Mouse (Mus musculus): ENCODE results near the gene Tspan4.

Tspan4 gene

GRCm38 (mm10) chr7:141475011-141475804, at the start of gene Tspan4, which contains the start of gene Polr2l:
Tspan4 (plus strand) TSS chr7:141475240.
Polr2l (minus strand) TSS chr7:141475132.
- peak; percentile 78 to 87 for DNase-seq (ENCODE audit: low spot score in 2 of 2)

DNA sequence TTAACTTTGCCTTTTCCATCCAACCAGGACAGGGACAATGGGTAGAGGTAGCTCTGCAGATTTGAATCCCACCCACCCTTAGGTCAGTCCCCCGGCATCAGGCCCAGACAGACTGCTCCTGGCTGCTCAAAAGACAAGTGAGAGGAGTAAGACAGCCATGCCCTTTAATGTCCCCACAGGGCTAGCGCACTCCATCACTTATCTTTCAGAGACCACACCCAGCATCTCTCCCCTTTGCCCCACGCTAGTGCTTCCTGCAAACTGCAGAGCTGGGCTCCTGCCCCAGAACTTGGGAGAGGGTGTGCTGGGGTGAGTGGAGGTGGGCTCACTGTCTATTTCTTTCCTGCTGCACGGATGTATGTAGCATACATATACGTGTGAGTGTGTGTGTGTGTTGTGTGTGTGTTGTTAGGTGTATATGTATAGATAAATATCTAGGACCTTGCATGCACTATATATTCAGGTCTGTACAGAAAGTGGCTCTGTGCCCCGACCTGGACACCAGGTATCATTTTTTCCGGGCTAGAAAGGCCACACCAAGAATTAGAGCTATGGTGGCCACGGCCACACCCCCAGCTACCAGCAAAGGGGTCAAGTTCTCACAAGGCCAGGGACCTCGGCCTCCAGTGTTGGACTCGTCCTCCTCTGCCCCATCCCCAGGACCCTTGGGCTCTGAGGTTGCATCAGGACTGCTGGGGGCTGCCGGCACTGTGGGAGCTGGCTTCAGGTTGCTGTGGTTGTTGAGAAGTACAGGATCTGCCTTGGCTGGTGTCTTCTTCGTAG, 47.9 kb upstream of the Tspan4 start:
- DNase-seq (ENCODE audit: low spot score in 2 of 2): no peak

GRCm38 (mm10) chr7:141428701-141429100, 46.3 kb upstream of the Tspan4 start:
- no peak for DNase-seq (ENCODE audit: low spot score in 2 of 2)

GRCm38 (mm10) chr7:141429310-141429709, 45.7 kb upstream of the Tspan4 start, which contains the start of gene Cend1:
Cend1 (minus strand) TSS chr7:141429491.
- DNase-seq (ENCODE audit: low spot score in 2 of 2): peak; percentile 92 to 93

- DNase-seq (ENCODE audit: low spot score in 2 of 2): no peak
Observed at GRCm38 (mm10) chr7:141429840-141430584, 45.0 kb upstream of the Tspan4 start.

- no peak for DNase-seq (ENCODE audit: low spot score in 2 of 2)
Observed at GRCm38 (mm10) chr7:141430585-141431240, 44.3 kb upstream of the Tspan4 start.

DNA sequence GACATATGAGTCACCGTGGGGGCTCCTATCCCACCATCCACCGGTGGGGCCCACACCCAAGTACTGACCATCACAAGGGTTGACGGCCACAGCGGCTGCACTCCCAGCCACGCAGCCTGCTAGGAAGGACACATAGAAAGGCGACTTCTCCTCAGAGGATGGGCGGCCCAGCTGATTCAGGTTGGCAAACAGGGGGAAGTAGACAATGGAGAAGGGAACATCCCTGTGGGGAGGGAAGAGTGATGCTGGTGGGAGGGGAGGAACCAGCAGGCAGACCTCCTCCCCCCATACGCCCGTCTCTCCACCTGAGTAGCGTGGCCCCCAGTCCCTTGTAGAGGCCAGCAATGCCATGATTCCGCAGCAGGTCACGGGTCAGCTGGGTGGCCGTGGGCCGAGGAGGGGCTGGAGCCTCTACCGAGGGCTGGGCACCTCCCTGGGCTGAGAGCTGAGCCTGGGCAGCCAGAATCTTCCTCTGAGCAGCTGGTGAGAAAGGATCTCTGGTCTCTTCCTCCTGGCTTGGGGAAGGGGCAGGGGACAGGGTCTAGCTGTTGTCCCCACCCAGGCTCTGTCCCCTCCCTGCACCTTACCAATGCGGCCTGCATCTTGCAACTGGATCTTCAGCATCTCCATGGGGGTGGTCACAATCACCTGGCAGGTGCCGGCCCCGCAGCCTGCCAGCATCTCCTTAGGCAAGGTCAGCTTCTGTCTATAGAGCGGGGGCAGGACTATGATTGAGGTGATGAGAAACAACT, 43.4 kb upstream of the Tspan4 start:
- no peak for DNase-seq (ENCODE audit: low spot score in 2 of 2)

DNA sequence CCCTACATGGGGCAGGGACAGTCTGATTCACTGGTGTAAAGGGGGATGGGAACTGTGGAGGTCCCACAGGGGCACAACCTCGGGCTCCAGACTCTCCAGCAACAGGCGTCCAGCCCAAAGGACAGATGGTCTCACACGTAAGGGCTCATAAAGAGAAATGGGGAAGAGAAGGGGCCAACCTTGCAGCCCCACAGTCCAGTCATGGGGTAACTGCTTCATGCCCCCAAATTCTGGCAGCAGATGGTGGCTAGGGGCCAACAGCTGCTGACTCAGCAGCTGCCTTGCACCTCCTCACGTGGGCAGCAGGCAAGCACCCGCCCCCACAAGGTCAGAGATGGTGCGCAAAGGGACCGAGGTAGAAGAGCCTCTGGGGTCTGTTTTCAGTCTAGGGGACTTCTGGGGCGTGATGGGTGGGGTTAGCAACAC, 42.8 kb upstream of the Tspan4 start:
- no peak for DNase-seq (ENCODE audit: low spot score in 2 of 2)

DNA sequence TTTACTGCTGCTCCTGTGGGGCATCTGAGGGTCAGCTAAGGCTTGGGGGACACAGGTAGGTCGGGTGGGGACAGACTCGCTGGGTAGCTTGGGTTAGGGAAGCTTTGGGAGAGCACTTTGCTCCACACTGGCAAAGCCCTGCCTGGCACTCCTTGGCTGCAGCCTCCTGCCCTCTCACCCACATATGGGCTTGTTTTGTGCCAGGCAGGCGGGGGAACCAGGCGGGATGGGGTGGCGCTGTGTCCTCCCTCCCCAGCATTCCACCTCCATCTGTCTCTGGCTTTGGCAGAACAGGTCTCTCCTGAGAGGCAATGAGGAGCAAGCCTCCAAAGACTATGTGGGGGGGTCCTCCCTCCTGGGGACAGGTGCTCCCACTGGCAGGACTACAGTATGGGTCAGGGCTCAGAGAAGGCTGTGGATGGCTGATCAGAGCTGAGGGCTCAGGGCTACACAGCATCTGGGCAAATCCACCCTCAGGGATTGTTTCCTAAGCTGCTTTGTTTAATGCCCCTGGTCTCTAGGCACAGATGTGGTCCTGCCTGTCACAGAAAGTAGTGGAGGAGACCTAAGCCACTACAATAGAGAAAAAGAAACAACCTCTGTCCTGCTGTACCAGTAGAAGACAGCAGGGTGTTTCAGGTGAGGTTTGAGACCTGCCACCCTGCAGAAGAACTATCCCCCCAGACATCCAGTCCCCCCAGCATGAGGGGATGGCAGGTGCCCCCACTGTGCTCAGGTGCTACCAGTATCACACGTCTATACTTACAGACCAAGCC, 42.1 kb upstream of the Tspan4 start:
- no peak for DNase-seq (ENCODE audit: low spot score in 2 of 2)

GRCm38 (mm10) chr7:141433517-141434400, 41.3 kb upstream of the Tspan4 start:
- no peak for DNase-seq (ENCODE audit: low spot score in 2 of 2)

DNA sequence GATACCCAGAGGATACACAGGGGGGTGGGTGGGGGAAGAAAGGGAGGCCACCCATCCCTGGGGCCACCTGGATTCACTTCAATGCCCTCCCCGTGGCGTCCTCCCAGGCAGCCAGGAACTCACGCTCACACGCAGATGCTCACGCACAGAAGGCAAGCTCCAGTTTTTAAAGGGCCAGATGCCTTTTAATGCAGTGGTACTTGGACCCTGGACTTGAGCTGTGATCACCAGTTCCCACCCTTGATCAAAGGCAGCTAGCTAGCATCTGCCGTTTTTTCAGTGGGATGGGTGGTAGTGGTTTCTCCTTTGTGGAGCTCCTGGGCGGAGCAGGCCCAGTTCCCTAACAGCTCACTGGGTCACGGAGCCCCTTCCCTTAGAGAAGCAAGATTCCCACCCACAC, 40.6 kb upstream of the Tspan4 start:
- peak; percentile 70 to 84 for DNase-seq (ENCODE audit: low spot score in 2 of 2)

DNA sequence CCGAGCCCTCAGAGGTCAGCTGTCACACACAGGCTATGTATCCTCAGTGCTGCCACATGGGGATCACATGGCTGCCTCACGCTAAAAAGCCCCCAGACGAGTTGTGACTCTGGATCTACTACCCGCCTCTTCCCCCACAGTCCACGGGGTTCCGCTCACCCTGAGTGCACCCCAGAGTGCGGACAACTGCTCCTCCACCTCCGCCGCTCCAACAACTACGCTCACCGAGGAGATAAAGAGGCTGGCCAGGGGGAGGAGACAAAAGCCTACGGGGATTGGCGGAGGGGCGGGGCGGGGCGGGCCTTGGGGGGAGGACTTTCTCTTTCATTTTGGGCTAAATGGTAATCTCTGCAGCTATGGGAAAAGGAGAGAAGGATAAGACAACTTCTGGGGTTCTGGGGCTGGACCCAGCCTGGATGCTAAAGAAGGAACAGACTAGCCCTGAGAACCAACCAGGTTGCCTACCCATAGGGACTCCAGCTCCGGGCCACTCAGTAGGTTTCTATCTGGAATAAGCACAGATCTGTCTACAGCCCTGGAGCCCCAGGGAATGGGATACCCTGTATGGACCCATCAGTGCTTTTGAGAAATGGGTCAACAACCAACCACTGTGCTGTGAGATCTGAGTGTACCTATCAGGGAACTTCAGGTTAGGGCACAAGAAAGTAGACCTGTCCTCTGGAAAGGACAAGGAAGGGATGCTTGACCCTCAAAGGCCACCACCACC, 39.7 kb upstream of the Tspan4 start:
- DNase-seq (ENCODE audit: low spot score in 2 of 2): peak; percentile 58

- DNase-seq (ENCODE audit: low spot score in 2 of 2): no peak
Observed at GRCm38 (mm10) chr7:141435856-141436522, 39.1 kb upstream of the Tspan4 start.

- no peak for DNase-seq (ENCODE audit: low spot score in 2 of 2)
Observed at GRCm38 (mm10) chr7:141436523-141436892, 38.5 kb upstream of the Tspan4 start.

DNA sequence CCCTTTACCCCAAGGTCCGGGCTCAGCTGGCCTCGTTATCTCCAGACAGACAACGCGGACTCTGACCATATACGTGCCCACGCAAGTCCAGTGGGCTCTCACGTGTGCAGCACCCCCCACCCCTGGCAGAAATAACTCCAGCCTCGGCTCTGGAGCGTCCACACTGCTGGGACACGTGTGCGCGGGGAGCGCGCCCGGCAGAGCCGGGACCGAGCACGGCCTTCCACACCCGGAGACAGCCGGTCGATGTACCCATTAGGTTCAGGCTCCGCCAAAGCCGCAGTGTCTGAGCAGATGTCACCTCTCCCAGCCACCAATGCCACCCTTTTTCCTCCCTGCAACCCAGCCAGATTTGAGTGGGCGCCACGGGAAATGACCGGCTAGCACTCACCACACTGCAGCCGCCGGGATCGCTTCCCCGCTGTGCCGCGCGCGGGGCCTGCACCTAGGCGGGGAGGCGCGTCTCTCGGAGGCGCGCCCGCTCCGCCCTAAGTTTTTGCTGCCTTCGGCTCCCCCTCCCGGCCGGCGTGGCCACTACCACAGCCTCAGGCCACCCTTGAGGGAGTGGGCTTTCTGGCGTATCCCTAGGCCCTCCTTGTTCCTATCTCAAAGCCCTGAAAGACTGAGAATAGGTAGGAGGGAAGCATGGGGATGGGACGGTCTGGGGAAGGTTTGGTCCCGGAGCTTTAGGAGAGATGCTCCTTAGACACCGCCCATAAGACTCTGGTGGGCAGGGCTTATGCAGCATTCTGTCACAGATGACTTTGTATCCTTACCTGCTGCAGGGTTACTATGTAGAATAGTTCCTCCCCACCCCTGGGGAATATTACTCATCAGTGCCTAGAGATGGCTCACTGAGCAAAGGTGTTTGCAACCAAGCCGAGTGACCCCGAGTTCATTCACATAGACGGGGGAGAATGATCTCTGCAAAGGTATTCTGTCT, 37.6 kb upstream of the Tspan4 start, which contains the start of gene Slc25a22:
Slc25a22 (minus strand) TSS at position 715 of the 943 bp plus-strand sequence.
- peak; percentile 81 to 88 for DNase-seq (ENCODE audit: low spot score in 2 of 2)

- DNase-seq (ENCODE audit: low spot score in 2 of 2): no peak
Observed at GRCm38 (mm10) chr7:141438201-141438968, 36.7 kb upstream of the Tspan4 start.

Measured in right cerebral cortex, adult 2 months (tissue).